Mouse (Mus musculus) T-helper 2 cell (primary cell): Measurements from ENCODE around the gene Orc2.

Experiments
- in situ Hi-C: fragments of 300-600 bp; cut with MboI, MseI; formaldehyde crosslinking; loops from one replicate; pipeline ENCODE4 v1.15.1; 2025; ENCODE audit warnings: high pct_unique_total_duplicates

The Orc2 gene

DNA sequence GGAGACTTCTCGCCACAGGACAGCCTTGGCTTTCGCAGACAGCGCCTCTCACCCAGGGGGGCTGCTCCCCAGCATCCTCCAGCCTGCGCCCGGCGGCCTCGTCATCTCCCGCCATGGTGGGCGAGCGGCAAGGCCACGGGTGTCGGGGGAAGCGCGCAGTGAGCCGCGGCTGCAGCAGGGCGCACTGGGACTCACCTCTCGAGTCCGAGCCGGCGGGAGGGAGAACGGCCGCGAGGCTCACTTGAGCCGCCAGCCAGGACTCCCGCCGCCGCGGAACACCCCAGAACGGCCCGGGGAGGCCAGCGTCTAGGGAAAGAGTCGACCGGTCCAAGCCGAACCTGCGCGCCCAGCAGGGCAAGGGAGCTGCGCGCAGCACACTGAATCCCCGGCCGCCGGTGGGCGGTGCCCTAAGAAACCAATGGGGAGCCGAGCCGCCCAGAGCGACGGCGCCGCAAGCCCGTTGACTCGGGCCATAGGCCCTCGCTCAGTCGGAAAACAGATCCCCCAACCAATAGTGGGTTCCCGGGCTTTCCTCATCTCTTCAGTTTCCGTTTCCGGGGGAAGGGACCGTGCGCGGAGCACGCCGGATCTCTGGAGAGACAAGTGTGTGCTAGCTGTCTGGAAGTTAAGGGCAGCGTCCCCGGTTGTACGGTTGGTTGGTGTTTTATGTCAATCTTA lies at the start of gene Orc2:
TSS of gene Orc2 (minus strand) at position 533 of the 678 bp plus-strand sequence.
- in situ Hi-C loops: no loop called here

DNA sequence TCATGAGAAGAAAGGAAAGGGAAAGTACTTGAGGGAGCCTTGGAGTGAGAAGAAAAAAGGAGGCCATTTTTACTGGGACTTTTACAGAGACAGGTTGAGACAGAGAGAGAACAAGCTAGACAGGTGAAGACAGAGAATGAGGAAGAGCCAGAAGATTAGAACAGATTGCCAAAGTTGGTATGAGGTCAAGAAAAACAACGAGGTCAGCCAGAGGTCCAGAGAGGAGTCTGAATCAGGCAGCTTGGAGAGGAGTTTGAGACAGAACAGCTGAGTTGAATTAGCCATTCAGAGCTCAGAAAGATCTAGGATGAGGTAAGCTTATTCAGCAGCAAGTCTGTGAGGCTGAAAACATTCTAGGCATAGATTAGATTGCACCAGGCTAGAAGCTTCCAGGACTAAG lies 36.5 kb upstream of the Orc2 start:
- in situ Hi-C loops: loop anchor here (5.0 kb wide), 1 partner anchor 74 kb away; no protein-coding TSS in a partner anchor

DNA sequence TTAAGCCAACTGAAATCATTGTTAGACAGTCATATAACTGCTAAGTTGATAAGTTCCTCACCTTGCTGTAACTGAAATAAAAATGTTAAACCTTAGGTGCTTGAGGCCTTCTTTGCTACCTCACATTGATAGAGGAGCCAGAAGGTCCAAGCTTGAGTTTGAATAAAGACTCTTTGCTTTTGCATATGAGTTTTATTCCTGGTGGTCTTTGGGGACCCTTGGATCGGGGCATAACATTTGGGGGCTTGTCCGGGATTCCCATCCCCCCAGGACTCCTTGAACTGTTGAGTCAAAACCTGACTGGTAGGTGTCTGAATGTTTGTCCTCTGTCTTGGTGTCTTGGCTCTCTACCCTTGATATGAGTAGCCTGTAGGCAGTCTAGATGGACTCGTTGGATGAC lies 2.3 kb upstream of the Orc2 start:
- in situ Hi-C loops: no loop called here

DNA sequence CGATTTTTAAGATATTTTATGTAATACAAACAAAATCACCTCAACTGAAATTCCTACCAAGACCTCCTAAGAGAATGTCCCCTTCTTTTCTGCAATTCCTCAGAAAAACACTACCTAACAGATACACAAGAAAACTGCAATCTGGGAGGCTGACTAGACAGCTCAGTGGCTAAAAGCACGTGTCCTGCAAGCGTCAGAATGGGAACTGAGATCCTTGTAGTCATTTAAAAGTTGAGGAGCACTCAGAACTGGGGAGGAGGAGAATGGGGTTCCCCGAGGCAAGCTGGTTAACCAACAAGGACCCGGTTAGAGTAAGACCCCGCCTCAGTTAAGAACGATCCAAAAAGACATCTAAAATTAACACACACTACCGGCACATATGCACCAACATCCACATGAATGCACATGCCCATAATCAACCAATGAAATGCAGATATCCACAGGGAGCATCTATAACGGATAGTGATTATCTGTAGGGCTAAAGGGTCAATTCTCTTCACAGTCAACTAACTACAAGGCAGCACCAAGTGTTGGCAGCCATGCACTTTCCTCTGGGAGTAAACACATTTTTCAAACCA lies 1.0 kb downstream of the Orc2 start:
- in situ Hi-C loops: no loop called here

DNA sequence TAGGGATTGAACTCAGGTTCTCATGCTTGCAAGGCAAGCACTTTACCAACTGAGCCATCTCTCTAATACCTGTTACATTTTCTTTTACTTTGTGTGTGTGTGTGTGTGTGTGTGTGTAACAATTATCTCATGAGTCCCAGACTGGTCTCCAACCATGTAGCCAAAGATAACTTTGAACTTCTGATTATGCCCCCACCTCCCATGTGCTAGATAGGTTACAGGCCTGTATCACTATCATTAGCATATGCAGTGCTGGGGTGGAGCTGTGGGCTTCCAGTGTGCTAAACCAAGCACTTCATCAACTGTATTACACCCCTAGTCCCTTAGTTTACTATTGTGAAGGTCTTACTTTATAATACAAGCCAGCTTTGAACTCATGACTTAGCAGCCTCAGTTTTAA lies 1.8 kb downstream of the Orc2 start:
- in situ Hi-C loops: no loop called here

DNA sequence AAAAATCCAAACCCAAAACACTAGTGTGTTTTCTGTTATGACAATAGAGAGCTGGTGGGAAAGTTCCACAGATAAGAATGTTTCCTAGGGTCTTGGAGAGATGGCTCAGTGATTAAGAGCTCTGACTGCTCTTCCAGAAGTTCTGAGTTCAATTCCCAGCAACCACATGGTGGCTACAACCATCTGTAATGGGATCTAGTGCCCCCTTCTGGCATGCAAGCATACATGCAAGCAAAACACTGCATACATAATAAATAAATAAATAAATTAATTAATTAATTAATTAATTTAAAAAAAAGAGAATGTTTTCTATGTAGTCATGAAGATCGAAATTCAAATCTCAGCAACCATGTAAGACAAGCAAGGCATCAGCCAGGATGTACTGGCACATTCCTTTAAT lies 6.2 kb downstream of the Orc2 start:
- in situ Hi-C loops: no loop called here

DNA sequence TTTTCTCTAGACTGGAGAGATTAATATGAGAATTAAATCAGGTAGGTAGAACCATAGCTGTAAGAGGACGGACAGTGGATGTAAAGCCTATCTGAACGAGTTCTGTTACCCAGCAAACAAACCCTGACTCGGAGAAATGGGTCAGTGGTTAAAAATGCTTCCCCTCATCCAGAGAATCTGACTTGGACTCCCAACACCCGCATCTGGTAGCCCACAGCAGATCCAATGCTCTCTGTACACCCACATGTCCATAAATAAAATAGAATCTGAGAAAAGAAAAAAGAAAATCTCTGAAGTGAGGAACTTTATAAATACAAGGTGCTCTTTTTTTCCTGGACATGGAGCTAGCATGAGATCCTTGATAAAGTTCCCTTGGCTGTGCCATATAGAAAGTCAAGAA lies 7.2 kb downstream of the Orc2 start:
- in situ Hi-C loops: no loop called here

DNA sequence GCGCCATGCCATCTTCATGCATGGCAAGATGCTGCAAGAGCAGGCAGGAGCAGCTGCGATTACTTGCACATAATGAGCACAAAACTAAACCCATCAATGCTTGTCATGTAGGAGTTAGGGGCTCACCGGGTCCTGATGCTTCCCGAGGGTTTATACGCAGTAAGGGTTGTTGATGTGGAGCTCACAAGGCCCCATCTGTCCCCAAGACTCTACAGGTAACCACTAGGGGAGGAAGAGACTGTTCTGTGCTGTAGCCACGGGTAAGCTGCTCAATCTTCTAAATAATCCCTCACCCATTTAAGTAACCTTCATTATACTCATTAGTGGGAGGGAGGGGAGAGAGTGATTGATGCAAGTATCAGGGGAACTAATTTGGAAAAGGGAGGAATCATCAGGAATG lies 9.3 kb downstream of the Orc2 start:
- in situ Hi-C loops: no loop called here

DNA sequence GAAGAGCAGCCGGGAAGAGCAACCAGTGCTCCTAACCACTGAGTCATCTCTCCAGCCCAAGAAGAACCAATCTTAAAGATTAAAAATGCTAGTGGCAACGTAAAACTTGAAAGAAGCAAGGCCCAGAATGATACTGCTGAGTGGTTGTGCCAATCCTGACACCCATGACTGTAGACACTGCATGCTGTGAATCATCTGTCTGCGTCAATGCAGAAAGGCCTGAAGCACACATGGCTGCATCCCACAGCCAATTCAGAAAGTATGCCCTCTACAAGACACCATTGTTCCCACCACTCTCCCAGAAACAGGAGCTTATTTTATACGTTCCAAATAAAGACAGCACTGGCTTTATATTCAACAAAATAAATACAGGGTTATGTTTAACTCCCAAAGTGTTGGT lies 22.3 kb downstream of the Orc2 start:
- in situ Hi-C loops: no loop called here

DNA sequence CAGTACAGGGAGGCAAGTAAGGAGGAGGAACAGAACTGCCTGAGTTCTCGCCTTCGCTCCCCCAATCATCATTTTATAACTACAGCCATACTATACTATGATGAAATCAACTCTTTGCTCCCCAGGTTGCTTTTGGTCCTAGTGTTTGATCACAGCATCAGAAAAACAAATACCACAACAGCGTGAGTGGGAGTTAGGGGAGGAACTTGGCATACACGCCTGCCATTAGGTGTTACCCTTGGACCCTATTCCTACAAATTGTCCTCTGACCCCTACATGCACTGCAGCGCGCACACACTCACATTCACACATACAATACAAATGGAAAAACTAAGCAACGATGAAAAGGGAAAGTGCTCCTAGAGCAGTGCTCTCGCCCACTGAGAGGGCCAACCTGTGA lies 29.2 kb downstream of the Orc2 start:
- in situ Hi-C loops: no loop called here

DNA sequence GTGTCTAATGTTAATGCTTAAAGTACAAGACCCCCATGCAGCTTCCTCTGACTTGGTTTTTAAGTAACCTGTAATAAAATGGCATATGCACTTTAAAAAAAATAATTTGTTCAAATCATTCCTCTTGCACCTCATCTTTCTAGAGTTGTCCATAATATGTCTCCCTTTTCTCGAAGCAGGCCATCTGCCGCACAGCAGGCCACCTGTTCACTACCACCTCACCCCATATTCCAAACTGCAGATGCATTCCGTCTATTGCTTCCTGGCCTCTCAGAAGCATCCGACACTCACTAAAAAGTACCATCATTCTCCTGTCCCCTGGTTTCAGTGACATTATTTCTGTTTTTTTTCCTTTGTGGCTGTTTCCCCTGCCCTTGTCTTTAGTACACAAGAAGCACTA lies 39.3 kb downstream of the Orc2 start:
- in situ Hi-C loops: loop anchor here (5.0 to 25.0 kb wide), 2 partner anchors 77 to 1247 kb away; no protein-coding TSS in a partner anchor

DNA sequence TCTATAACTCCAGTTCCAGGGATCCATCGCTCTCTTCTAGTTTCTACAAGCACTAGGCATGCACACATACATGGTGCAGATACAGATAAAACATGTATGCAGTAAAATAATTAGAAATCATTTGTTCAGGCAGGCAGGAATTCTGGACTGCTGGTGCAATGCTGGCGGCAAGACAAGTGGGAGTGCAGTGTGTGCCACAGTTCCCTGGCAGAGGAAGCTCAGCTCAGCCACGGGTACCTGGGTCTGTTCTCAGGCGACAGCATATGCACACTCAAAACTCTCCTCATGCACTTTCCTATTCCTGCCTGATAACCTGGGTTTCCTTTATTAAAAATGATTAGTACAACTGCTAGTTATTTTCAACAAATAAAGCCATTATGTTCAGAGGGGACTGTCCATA lies 39.9 kb downstream of the Orc2 start:
- in situ Hi-C loops: loop anchor here (5.0 to 25.0 kb wide), 2 partner anchors 77 to 1247 kb away; no protein-coding TSS in a partner anchor

DNA sequence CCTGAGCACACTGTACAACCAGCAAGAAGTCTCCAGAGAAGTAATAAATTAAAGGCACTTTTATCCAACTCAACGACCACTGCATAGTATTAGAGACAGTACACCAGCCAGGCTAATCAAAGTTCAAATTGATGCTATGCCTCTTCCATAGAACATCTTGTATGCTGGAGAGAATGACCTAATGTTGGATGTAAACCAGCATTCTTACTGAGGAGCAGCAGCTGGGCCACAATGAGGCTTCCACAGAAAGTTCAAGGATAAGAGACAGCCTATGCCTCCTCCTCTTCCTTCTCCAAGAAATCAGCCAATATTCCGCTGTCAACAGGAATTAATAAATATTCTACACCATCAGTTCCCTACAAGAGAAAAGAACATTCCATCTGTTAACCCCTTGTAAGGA lies 41.0 kb downstream of the Orc2 start:
- in situ Hi-C loops: loop anchor here (25.0 kb wide), 1 partner anchor 1248 kb away; no protein-coding TSS in a partner anchor

DNA sequence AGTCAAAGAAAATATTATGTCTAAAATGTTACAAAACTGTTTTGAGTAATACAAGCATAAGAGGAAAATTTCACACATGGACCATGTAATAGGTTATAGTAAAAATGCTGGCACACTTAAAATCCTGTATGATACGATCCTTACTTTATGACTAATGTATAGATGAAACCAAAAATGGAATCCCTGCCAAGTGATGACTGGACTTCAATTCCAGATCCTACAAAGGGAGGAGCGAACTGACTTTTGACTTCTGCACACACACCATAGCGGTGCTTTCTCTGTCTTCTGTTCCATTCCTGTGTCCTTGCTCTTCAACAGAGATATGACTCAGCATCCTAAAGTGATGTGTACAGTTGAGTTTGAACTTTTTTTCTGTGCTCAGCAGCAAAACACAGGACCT lies 44.3 kb downstream of the Orc2 start:
- in situ Hi-C loops: loop anchor here (25.0 kb wide), 1 partner anchor 1252 kb away; no protein-coding TSS in a partner anchor

DNA sequence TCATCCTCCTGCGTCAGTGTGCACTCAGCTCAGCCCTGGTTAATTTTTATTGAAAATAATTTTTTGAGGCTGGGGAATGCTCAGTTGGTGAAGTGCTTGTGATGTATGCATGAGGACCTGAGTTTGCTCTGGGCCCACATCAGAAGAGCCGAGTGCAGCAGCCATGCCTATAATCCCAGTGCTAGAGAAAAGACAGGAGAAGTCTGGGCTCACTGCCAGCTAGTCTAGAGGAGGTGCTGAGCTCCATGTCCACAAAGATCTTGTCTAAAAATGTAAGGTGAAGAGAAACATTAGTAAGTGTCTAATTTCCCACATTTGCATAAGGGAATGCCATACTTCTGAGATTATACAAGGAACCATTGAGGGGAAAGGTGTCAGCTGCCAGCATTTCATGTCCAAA lies 46.0 kb downstream of the Orc2 start:
- in situ Hi-C loops: loop anchor here (25.0 kb wide), 1 partner anchor 1253 kb away; no protein-coding TSS in a partner anchor

DNA sequence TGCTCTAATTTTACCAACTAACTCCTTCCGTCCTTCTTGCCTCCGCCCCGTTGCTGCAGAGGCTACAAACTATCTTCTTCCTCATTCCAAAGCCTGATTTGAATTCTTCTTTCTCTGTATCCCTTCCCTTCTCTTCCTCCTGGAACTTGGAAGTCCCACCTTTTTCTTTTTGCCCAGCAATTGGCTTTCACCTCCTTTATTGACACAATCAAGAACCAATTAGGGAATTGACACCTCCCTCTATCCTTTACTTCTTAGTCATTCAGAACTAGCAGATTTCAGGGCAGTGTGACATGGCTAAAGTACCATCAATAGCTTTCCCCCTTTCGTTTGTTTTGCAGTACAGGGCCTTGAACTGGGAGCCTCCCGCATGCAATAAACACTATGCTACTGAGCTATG lies 46.7 kb downstream of the Orc2 start:
- in situ Hi-C loops: loop anchor here (25.0 kb wide), 1 partner anchor 1254 kb away; no protein-coding TSS in a partner anchor

DNA sequence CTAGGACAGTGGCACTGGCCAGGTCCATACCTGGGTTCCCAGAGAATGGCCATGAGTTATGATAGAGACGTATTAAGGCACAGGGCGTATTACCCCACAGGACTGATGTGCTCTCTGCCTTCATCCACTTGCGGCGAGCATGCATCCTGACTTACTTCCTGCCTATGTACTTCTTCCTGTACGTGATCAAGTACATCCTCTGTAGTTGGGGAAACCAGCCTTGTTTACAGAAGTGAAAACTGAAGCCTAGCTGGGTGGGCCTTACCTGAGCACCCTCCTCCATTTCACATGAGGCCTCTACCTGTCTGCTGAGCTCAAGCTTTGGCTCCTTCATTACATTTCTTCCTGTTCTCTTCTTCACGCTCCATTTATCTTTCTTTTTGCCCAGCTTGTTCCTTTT lies 50.6 kb downstream of the Orc2 start:
- in situ Hi-C loops: loop anchor here (25.0 kb wide), 1 partner anchor 1258 kb away; no protein-coding TSS in a partner anchor

DNA sequence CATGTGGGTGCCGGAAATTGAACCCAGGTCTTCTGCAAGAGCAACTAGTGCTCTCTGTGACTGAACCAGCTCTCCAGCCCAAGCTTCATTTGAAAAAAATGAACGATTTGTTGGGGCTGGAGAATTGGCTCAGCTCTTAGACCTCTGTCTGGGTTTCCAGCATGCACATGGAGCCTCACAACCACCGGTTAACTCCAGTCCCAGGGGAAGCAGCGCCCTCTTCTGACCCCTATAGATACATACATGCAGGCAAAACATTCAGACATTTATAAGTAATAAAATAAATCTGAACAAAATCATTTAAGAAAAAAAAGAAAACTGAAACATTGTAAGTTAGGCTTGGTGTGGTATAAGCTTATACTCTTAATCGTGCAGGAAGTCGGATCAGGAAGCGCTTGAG lies 56.5 kb downstream of the Orc2 start:
- in situ Hi-C loops: no loop called here

DNA sequence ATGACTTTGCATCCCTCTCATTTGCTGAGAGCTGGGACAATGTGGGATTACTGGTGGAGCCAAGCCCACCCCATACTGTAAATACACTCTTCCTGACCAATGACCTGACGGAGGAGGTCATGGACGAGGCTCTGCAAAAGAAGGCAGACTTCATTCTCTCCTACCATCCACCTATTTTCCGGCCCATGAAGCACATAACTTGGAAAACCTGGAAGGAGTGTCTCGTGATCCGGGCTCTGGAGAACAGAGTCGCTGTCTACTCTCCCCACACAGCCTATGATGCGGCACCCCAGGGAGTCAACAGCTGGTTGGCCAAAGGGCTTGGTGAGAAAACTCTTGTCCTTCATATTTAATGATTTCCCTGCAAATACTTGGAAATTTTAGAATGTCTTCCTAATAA lies 57.1 kb downstream of the Orc2 start:
- in situ Hi-C loops: no loop called here

DNA sequence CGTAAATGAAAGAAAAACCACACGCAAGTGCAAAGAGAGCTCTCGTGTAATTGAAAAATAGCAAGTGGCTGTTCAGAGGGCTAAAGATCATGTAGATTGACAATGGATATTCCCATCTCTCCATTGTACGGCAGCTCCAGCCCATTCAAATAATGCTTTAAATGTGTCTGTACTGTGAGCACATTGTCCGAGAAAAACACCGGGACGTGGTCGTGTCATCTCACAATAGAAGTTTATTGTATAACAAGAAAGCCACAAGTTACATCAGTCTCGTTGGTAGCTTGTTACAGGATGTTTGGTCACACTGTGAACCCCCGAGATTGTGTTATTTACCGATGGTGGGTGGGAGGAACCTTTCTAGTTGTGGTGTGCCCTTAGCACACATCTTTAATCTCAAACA lies 59.0 kb downstream of the Orc2 start:
- in situ Hi-C loops: no loop called here

DNA sequence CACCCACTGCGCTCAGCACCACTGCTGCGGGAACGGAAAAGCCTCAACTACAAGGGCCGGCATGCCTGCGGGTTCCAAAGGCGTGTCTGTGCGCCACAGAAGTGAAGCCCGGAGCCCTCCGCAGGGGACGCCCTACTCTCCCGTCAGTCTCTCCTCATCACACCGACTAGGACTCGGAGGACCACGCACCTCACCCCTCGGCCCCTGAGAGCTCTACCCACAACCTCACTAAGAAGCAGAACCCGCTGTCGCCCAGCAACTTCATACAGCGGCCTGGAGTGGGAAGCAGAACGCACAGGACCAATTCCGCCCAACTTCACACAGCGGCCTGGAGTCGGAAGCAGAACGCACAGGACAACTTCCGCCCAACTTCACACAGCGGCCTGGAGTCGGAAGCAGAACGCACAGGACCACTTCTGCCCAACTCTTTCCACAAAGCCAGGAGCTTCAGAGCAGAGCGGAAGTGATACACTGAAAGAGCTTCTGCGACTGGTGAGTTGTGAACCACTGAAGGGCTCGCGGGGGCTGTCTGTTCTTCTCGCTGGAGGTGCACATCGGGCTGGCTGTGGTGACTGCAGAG lies 59.7 kb downstream of the Orc2 start, which contains the start of the genes Nif3l1 and Ppil3:
TSS of gene Nif3l1 (plus strand) at position 9 of the 580 bp plus-strand sequence.
TSS of gene Ppil3 (minus strand) at position 344 of the 580 bp plus-strand sequence.
- in situ Hi-C loops: no loop called here

DNA sequence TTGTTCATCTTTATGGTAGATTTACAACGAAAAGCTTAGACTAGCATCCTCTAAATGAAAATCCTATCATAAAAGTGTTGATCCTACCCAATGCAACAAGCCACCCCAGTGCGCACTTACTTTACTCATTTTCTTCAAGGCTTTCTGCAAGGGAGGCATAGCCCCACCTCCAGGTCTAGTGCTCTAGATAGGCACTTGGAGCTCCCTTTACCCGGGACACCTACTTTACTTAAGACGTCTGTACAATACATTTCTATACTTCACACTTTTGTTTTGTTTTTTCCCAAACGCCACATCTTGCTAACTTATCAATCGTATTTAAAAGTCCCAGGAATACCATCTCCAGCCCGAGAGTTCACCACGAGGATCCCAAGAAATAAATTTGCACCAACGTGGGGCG lies 60.2 kb downstream of the Orc2 start:
- in situ Hi-C loops: no loop called here

DNA sequence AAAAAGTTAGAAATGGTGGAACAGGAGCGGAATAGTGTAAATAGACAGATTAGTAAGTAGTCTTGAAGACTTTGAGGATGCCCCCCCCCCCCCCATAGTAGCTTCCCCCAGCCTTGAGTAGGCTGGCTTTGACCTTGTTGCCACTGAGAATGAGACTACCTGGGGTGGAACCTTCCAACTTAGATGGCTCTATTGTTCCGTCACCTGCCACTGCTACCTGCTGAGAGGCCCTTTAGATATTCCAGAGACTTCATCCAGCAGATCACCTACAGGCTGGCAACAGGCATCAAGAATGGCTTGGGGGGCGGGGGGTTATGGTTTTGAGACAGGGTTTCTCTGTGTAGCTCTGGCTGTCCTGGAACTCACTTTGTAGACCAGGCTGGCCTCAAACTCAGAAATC lies 80.4 kb downstream of the Orc2 start:
- in situ Hi-C loops: no loop called here
